Mouse (Mus musculus) heart, embryonic 10.5 days (tissue): ENCODE data around the gene Hapln2. TPM values are rescaled to one million over a fixed set of nuclear protein-coding genes. Genes with fewer than 3 reads are reported as not detected.

Experiments
- DNase-seq: peaks from one replicate; pipeline ENCODE4 v3.0.0-alpha.2; 2017; ENCODE audit warnings: low spot score
- H3K27ac ChIP-seq: fragments of 300-500 bp; sonication (generic); 2 replicates; pipeline ENCODE4 v1.5.1; 2016; ENCODE audit warnings: mild to moderate bottlenecking
- H3K27me3 ChIP-seq: fragments of 300-500 bp; sonication (generic); 2 replicates; pipeline ENCODE4 v1.6.1; 2016; ENCODE audit warnings: mild to moderate bottlenecking; ENCODE audit not compliant: poor library complexity, insufficient read depth, severe bottlenecking
- H3K36me3 ChIP-seq: fragments of 300-500 bp; sonication (generic); 2 replicates; pipeline ENCODE4 v1.6.1; 2016; ENCODE audit warnings: mild to moderate bottlenecking, moderate library complexity
- H3K4me1 ChIP-seq: fragments of 300-500 bp; sonication (generic); 2 replicates; pipeline ENCODE4 v1.6.1; 2016; ENCODE audit warnings: mild to moderate bottlenecking
- H3K4me3 ChIP-seq: fragments of 300-500 bp; sonication (generic); 2 replicates; pipeline ENCODE4 v1.5.1; 2016; ENCODE audit warnings: mild to moderate bottlenecking, moderate library complexity
- H3K9me3 ChIP-seq: fragments of 300-500 bp; sonication (generic); 2 replicates; pipeline ENCODE4 v1.6.1; 2016; ENCODE audit warnings: mild to moderate bottlenecking, moderate library complexity
- WGBS: fragments of 180-500 bp; shearing (Covaris S2); methylation state at CpG from one replicate; pipeline ENCODE4 v1.1.7; 2016; 5-methylcytosine and 5-hydroxymethylcytosine counted together
- polyA plus RNA-seq: library from polyadenylated mRNA; unstranded; fragments of >200 nt; fragmentation: Nextera tagmentation; extraction: Ambion mirVana; gene quantifications from 2 replicates; pipeline ENCODE4 v1.2.1, GENCODE M21; 2016

The Hapln2 gene
- polyA plus RNA-seq, 1 experiment from 2014 or later: 0.08 TPM

DNA sequence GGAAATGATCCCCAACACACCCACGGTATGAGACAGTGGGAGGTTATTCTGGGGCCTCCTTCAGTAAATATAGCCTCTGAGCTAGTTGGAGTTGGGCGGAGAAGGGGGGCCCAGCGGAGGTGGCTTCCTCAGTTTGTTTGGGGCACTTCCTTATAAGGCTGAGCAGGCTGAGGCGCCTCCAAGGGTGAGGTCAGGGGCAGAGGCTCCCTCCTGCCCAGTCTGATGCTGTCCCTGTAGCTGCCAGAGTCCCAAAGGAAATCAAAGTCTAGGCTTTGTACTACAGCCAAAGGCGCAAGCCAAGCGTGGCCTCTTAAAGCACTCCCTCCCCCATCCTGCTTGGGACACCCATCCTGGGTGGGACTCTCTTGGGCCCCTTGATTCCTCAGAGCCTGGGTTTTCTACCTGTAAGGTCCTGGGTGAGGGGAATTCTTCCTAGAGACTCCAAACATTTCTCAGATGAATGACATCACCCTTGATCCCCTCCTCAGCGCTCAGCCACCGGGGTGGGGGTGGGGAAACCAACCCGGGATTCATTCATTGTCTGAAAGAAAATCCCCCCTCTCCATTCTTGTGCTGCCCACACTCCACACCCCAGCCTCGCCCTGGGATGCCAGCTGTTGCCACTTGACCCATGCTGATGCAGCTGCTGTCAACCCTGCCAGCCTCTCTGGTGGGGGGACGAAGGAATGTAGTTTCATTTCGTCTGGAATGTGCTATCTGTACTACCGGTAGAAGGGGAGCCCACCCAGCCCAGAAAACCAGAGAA is 44.4 kb downstream of the Hapln2 start:
- DNase-seq: no peak
- Histone ChIP-seq H3K4me1 (peaks cover 100% of the 10 kb centered on the region), H3K36me3 (peaks cover 6% of the 10 kb centered on the region), H3K9me3 (no peaks in the 10 kb centered on the region; the same call in 1 of the 2 replicates), H3K4me3 (peak overlapping the region; percentile 44), H3K27ac (peak overlapping the region; percentile 93), H3K27me3 (no peaks in the 10 kb centered on the region)
- 6% methylated on average over 13 of the region's 13 CpGs for WGBS

DNA sequence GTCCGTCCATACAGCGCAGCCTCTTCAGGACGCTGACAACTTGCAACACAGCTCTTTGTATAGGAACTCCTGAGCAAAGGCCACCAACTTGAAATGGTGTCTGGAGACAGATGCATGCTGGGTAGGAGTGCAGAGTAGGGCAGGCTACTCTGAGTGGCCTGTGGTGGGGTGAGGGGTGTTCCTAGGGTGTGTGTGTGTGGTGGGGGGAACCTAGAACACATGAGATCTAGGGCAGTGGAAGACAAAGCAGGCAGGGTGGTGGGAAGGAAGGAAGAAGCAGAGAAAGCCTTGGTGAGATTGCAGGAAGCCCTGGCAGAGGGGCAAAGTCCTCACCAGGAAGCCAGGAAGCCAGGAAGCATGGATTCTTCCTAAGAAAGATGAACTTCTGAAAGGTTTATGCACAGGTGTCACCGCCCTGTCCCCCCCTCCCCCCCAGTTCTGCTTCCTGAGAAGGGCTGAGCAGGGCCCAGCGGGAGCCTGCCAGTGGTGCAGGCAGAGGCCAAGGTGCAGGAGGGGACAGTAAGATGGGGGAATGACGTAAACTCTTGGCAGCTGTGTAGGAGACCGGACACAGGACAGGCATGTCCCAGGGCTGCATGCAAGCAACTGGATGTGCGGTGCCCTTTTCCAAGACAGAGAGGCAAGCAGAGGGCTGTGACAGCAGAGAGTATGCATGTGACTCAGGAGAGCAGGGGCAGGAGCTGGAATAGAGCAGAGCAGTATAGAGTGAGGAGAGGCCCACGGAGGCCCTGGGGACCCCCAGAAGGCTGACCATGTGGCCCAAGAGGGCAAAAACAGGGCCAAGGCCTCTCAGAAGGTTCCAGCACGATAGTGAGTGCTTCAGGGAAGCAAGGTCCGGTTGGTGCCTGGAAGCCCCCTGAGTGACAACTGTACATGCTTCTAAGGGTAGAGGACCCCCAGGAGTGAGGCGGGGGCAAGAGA is 45.2 kb downstream of the Hapln2 start:
- 23% methylated on average over 12 of the region's 12 CpGs for WGBS
- peaks cover 94% of the 10 kb centered on the region for H3K4me1 ChIP-seq

DNA sequence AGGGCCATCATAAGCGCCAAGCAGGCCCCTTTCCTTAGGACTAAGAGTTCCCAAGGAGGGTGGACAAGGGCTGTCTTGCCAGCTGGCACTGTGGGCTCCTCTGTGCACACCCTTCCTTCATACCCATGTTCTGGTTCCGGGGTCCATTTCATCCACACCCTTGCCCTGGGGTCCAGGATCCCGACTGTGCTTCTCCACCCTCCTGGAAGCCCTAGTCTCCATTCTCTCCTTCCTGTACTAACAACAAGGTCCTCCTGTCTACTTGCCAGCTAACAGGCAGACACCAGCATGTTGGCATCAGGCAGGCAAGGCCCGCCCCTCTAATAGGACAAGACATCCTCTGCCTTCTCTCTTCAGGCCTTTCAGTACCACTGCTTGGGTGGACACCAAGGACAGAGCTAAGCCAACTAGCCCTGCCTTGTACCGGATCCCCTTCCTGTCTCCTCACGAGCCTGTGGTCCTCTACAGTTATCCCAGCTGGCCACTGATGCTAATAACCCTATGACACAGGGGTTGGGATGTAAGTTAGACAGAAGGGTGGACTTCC is 46.1 kb downstream of the Hapln2 start:
- WGBS: 83% methylated on average over 6 of the region's 6 CpGs
- Histone ChIP-seq H3K4me3 (no peak overlapping the region), H3K36me3 (peaks cover 23% of the 10 kb centered on the region), H3K4me1 (peaks cover 85% of the 10 kb centered on the region), H3K9me3 (no peaks in the 10 kb centered on the region; the same call in 1 of the 2 replicates), H3K27ac (peak overlapping the region; percentile 93), H3K27me3 (no peaks in the 10 kb centered on the region)
- DNase-seq: no peak

More for the DNA sequence above, 45.2 kb downstream of the Hapln2 start:
- no peaks in the 10 kb centered on the region for H3K27me3 ChIP-seq
- no peaks in the 10 kb centered on the region; the same call in 1 of the 2 replicates for H3K9me3 ChIP-seq
- no peak for DNase-seq
- peak overlapping the region; percentile 44 for H3K4me3 ChIP-seq
- peaks cover 14% of the 10 kb centered on the region for H3K36me3 ChIP-seq
- H3K27ac ChIP-seq: peak overlapping the region; percentile 93

DNA sequence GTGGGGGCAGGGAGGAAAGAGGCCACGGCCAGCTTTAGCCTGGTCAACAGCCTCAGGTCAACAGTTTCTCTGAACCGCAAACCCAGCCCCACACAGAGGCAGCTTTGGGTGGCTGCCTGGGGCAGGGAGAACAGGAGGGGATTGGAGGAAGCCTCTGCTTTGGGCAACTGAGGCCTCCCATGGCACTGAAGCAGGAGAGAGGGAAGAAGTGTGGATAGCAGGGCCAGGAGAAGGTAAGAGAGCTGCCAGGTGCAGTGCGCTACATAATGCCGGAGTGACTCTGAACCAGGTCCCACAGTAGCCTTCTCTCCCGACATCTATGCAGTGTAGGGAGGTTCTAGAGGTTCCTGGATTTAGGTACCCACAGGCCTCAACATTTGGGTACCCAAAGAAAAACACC is 46.7 kb downstream of the Hapln2 start:
- Histone ChIP-seq H3K9me3 (no peaks in the 10 kb centered on the region; the same call in 1 of the 2 replicates), H3K27ac (peak overlapping the region; percentile 93), H3K27me3 (no peaks in the 10 kb centered on the region), H3K36me3 (peaks cover 28% of the 10 kb centered on the region), H3K4me3 (no peak overlapping the region), H3K4me1 (peaks cover 80% of the 10 kb centered on the region)
- WGBS: 57% methylated on average over 5 of the region's 5 CpGs
- no peak for DNase-seq

- Histone ChIP-seq H3K9me3 (no peaks in the 10 kb centered on the region), H3K27me3 (no peaks in the 10 kb centered on the region), H3K27ac (peak overlapping the region; percentile 93), H3K36me3 (peaks cover 35% of the 10 kb centered on the region), H3K4me1 (peaks cover 73% of the 10 kb centered on the region), H3K4me3 (no peak overlapping the region)
- no peak for DNase-seq
- 45% methylated on average over 3 of the region's 3 CpGs for WGBS
Observed at GRCm38 (mm10) chr3:87980085-87980484, 47.3 kb downstream of the Hapln2 start.

GRCm38 (mm10) chr3:87979493-87979892 is 47.9 kb downstream of the Hapln2 start:
- no peak for DNase-seq
- Histone ChIP-seq H3K4me1 (peaks cover 70% of the 10 kb centered on the region), H3K4me3 (no peak overlapping the region), H3K27me3 (no peaks in the 10 kb centered on the region), H3K27ac (no peak overlapping the region; the same call in 1 of the 2 replicates), H3K9me3 (no peaks in the 10 kb centered on the region), H3K36me3 (peaks cover 39% of the 10 kb centered on the region)
- WGBS: 77% methylated on average over 5 of the region's 5 CpGs

DNA sequence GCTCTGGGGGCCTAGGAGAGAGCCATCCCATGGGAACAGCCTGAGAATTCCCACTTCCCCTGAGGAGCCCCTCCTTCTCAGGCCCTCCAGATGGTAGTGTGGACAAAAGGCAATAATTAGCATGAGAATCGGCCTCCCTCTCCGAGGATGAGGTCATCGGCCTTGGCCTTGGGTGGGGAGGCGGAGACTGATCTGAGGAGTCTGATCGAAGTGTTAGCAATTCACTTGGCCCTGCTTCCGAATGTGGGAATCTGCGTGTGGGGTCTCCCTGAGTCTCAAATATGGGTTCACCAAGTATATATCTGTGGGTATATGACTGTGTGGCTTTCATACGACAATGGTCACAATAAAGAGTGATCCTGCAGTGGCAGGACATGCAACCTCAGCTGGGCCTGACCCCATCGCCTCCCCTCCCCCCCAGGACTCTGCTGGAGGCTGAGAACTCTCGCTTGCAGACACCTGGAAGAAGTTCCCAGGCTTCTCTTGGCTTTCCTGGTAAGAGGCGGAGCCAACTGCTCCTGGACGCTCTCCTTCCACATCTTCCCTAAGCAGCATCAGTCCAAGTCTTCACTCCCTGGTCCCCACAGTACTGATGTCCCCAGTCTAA is 52.9 kb downstream of the Hapln2 start:
- no peak for DNase-seq
- no peaks in the 10 kb centered on the region for H3K9me3 ChIP-seq
- peaks cover 20% of the 10 kb centered on the region for H3K27me3 ChIP-seq
- H3K4me1 ChIP-seq: peaks cover 65% of the 10 kb centered on the region
- H3K4me3 ChIP-seq: peak overlapping the region; percentile 71
- peaks cover 41% of the 10 kb centered on the region for H3K36me3 ChIP-seq
- peak overlapping the region; percentile 71 for H3K27ac ChIP-seq
- 27% methylated on average over 12 of the region's 12 CpGs for WGBS

GRCm38 (mm10) chr3:87973593-87974380 is 53.6 kb downstream of the Hapln2 start:
- no peak for DNase-seq
- Histone ChIP-seq H3K36me3 (peaks cover 41% of the 10 kb centered on the region), H3K27ac (peak overlapping the region; percentile 71), H3K27me3 (peaks cover 20% of the 10 kb centered on the region), H3K9me3 (no peaks in the 10 kb centered on the region), H3K4me1 (peaks cover 58% of the 10 kb centered on the region), H3K4me3 (peak overlapping the region; percentile 71)
- WGBS: 34% methylated on average over 14 of the region's 14 CpGs

GRCm38 (mm10) chr3:87972776-87973175 is 54.6 kb downstream of the Hapln2 start:
- 24% methylated on average over 5 of the region's 5 CpGs for WGBS
- no peaks in the 10 kb centered on the region for H3K9me3 ChIP-seq
- peaks cover 26% of the 10 kb centered on the region for H3K27me3 ChIP-seq
- H3K27ac ChIP-seq: no peak overlapping the region
- DNase-seq: no peak
- peaks cover 33% of the 10 kb centered on the region for H3K36me3 ChIP-seq
- peaks cover 48% of the 10 kb centered on the region for H3K4me1 ChIP-seq
- H3K4me3 ChIP-seq: peak overlapping the region; percentile 71

DNA sequence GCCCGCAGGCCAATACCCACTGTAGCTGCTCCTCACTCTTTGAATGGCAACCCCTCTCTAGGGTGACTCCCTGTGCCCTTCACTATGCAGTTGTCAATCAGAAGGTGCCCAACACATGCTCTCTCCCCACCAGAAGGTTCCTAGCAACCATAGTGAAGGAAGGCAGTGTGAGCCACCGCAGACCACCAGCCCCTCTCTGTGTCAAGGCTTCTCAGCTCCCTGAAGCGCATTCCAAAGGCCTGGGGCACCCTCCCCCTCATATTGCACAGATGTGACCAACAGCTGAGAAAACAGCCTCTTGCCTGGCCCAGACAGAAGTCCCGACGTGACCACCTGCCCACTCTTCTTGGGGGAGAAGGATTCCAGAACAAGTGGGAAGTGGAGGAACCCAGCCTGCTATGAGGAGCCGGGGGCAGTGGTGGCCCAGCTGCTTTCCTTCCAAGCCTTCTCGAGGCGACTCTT is 55.1 kb downstream of the Hapln2 start:
- 16% methylated on average over 8 of the region's 8 CpGs for WGBS
- Histone ChIP-seq H3K9me3 (no peaks in the 10 kb centered on the region), H3K27ac (peak overlapping the region; percentile 91), H3K36me3 (peaks cover 27% of the 10 kb centered on the region), H3K4me1 (peaks cover 47% of the 10 kb centered on the region), H3K4me3 (peak overlapping the region; percentile 71), H3K27me3 (peaks cover 28% of the 10 kb centered on the region)
- no peak for DNase-seq
